Comparison of ENCODE assay signal across 18 mouse cellular contexts in the genomic region with DNA sequence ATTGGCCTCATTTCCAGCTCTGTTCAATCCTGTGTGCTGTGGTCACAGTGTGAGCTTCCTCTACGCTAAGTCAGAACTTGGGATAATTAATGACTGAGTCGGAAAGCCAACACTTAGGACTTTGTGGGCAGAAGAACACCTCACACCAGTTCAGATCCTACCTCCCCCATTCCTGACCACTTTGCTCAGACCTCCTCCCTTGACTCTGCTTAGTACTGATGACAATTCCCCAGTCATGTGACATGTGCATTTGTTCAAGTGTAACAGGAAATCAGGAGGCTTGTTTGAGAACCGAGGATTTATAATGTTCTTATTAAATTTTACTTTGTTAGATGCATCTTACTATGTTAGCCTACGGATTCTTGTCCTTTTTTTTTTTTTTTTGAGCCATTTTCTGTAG.
"Had no signal": no experiment of that assay in that cellular context is flagged by ENCODE, and none has a peak within 500 bp of the region (broad histone marks: within the 10 kb centered on the region; RNA-seq: fewer than 3 reads in every experiment).

No protein-coding gene starts in this region.

- H3K9ac ChIP-seq: limb, embryonic 12.5 days; limb, embryonic 15.5 days; liver, embryonic 14.5 days; liver, postnatal 0 days; lung, embryonic 14.5 days; midbrain, embryonic 12.5 days; midbrain, embryonic 15.5 days; neural tube, embryonic 13.5 days had no signal

- H3K4me1 ChIP-seq: limb, embryonic 12.5 days; limb, embryonic 15.5 days; midbrain, embryonic 12.5 days; midbrain, embryonic 15.5 days; neural tube, embryonic 13.5 days had no signal

- DNase-seq: kidney, adult 9 months; kidney, postnatal 4 days; left cerebral cortex, postnatal 4 days; liver, postnatal 0 days; lung, embryonic 14.5 days; right cerebral cortex, postnatal 4 days; thymus, postnatal 25 days had no signal

- H3K4me3 ChIP-seq: limb, embryonic 12.5 days; limb, embryonic 15.5 days; midbrain, embryonic 12.5 days; midbrain, embryonic 15.5 days; neural tube, embryonic 13.5 days had no signal

- H3K4me2 ChIP-seq: limb, embryonic 12.5 days; limb, embryonic 15.5 days; liver, embryonic 11.5 days; lung, embryonic 14.5 days; midbrain, embryonic 12.5 days; midbrain, embryonic 15.5 days; neural tube, embryonic 13.5 days had no signal

- H3K27ac ChIP-seq: limb, embryonic 12.5 days; limb, embryonic 15.5 days; liver, embryonic 14.5 days; macrophage; midbrain, embryonic 12.5 days; midbrain, embryonic 15.5 days; neural tube, embryonic 13.5 days; stomach, postnatal 0 days had no signal

- H3K9me3 ChIP-seq: limb, embryonic 12.5 days; limb, embryonic 15.5 days; midbrain, embryonic 12.5 days; midbrain, embryonic 15.5 days; neural tube, embryonic 13.5 days had no signal

- ATAC-seq: intestine, postnatal 0 days; liver, postnatal 0 days; lung, postnatal 0 days; midbrain, embryonic 15.5 days had no signal

- H3K27me3 ChIP-seq: limb, embryonic 12.5 days; limb, embryonic 15.5 days; midbrain, embryonic 12.5 days; midbrain, embryonic 15.5 days; neural tube, embryonic 13.5 days had no signal

- H3K36me3 ChIP-seq: limb, embryonic 12.5 days; limb, embryonic 15.5 days; midbrain, embryonic 12.5 days; midbrain, embryonic 15.5 days; neural tube, embryonic 13.5 days had no signal
